ENCODE assay signal across 8 mouse cellular contexts in the genomic region with DNA sequence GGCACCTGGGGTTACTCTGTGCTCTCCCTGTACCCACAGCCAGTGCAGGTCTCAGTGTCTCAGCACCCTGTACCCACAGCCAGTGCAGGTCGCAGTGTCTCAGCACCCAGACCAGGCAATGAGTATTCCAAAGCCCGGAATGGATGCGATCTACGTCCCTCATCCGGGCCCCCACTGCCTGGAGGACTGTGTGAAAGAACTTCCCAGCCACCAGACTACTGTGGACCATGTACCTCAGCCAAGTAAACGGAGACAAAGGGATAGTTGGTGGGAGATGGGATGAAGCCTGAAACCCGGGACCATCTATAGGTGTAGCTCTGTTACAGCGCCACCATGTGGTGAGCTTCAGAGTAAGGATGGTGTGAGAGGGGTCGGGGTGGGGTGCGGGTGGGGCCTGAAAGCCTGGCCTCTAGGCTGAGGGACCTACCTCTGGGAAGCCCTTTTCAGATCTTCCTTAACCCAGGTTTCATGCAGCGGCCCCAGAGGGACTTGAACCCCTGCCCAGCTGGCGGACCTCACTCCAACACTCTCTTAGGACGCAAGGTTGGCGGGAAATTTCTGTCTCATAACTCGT. TPM values are rescaled to one million over a fixed set of nuclear protein-coding genes. Genes with fewer than 3 reads are reported as not detected.
DNase-seq lines count a peak whose midpoint lies in the region; ATAC-seq and TF ChIP-seq lines count a peak whose summit lies in the region.

No protein-coding gene starts in this region.

- no peak overlapping the region for H3K4me3 ChIP-seq in lung, postnatal 0 days (ENCODE audit: low read depth, low read length)
- no peak overlapping the region for H3K4me3 ChIP-seq in hindbrain, embryonic 14.5 days (replicated peaks; ENCODE audit: low read length)

- no peaks in the 10 kb centered on the region for H3K27me3 ChIP-seq in lung, postnatal 0 days (replicated peaks; ENCODE audit: insufficient read depth, low read length)
- no peaks in the 10 kb centered on the region for H3K27me3 ChIP-seq in hindbrain, embryonic 14.5 days (ENCODE audit: control insufficient read depth, insufficient read depth, low read length)

- H3K36me3 ChIP-seq in lung, postnatal 0 days (ENCODE audit: insufficient read depth, low read length) = no peaks in the 10 kb centered on the region
- no peaks in the 10 kb centered on the region for H3K36me3 ChIP-seq in hindbrain, embryonic 14.5 days (replicated peaks; ENCODE audit: control insufficient read depth, insufficient read depth)

- no peak overlapping the region for H3K4me2 ChIP-seq in lung, postnatal 0 days (replicated peaks; ENCODE audit: low read depth, low read length)
- H3K4me2 ChIP-seq in hindbrain, embryonic 14.5 days (replicated peaks) = no peak overlapping the region

- DNase-seq in cerebellum, postnatal 14 days = peak; percentile 41 to 74
- peak; percentile 20 for DNase-seq in lung, postnatal 0 days (ENCODE audit: low spot score)
- no peak for DNase-seq in lung, adult 18-20 months
- no peak for DNase-seq in hindbrain, embryonic 14.5 days (ENCODE audit: low spot score)
- peak; percentile 62 for DNase-seq in thymus, postnatal 14 days
- no peak for DNase-seq in frontal cortex, postnatal 10 days (ENCODE audit: low spot score in 2 of 2)
- no peak for DNase-seq in yolk sac, embryonic 10.5 days (ENCODE audit: low spot score)

- no peak overlapping the region for H3K27ac ChIP-seq in lung, postnatal 0 days (ENCODE audit: low read length)
- H3K27ac ChIP-seq in hindbrain, embryonic 14.5 days = no peak overlapping the region

- TF ChIP-seq CTCF in lung, postnatal 0 days (IDR thresholded peaks at IDR 0.05) = peak; percentile 57

- no peak overlapping the region for H3K9ac ChIP-seq in lung, postnatal 0 days (replicated peaks; ENCODE audit: low read depth)
- no peak overlapping the region for H3K9ac ChIP-seq in hindbrain, embryonic 14.5 days

- H3K4me1 ChIP-seq in lung, postnatal 0 days (ENCODE audit: insufficient read depth, low read depth, low read length) = no peaks in the 10 kb centered on the region
- 0 out of 2 replicates have a peak, but pooled peaks cover 4% of the 10 kb centered on the region for H3K4me1 ChIP-seq in hindbrain, embryonic 14.5 days (replicated peaks; ENCODE audit: control insufficient read depth, insufficient read depth, low read length)

- H3K9me3 ChIP-seq in lung, postnatal 0 days (ENCODE audit: low read length) = no peaks in the 10 kb centered on the region
- no peaks in the 10 kb centered on the region for H3K9me3 ChIP-seq in hindbrain, embryonic 14.5 days (ENCODE audit: control insufficient read depth, low read length)

- ATAC-seq in cerebellum, adult (ENCODE audit: insufficient number of reproducible peaks, low FRiP score, low TSS enrichment) = no peak
- ATAC-seq in lung, postnatal 0 days = no peak; the same call in 1 of the 2 replicates
- ATAC-seq in hindbrain, embryonic 14.5 days (ENCODE audit: low FRiP score) = peak; percentile 31; the same call in 1 of the 2 replicates

- no peak for TF ChIP-seq EP300 in lung, postnatal 0 days (IDR thresholded peaks at IDR 0.05)

- whole genome bisulfite sequencing in lung, postnatal 0 days = 50% methylated on average over 15 of the region's 15 CpGs
- WGBS in hindbrain, embryonic 14.5 days = 53% methylated on average over 15 of the region's 15 CpGs

RNA-seq across cellular contexts. Expression of a gene that starts 38.0 kb away (rescaled TPM):
- 51.7 and 54.3 TPM in 2 replicates for polyA plus RNA-seq in lung, postnatal 0 days (2015; fragmentation: Nextera tagmentation; extraction: Ambion mirVana)
- polyA plus RNA-seq in hindbrain, embryonic 14.5 days (2014; fragmentation: Nextera tagmentation; extraction: Ambion mirVana) = 30.5 and 37.5 TPM in 2 replicates

Comparison
In these comparisons a context has a peak if more than half of its experiments do, and no peak if none do; other contexts are left out.
1. DNase-seq: peak in cerebellum, postnatal 14 days (2 of 2), lung, postnatal 0 days (single experiment) and thymus, postnatal 14 days (single experiment); none in lung, adult 18-20 months (0 of 2), hindbrain, embryonic 14.5 days (single experiment), frontal cortex, postnatal 10 days (0 of 2) and yolk sac, embryonic 10.5 days (single experiment).